Mouse (Mus musculus) heart, adult 9 months (tissue): Measurements from ENCODE around the gene Arxes2.
"Not testable (repeated sequence)": the region's sequence is repeated elsewhere in the genome, so short reads cannot be mapped to it uniquely, and the experiment has no call there.

Source experiments
- DNase-seq, 2 experiments: peaks; one replicate each; pipeline ENCODE4 v3.0.0; 2022; ENCODE audit warnings: low spot score in 2 of 2

Gene Arxes2

DNA sequence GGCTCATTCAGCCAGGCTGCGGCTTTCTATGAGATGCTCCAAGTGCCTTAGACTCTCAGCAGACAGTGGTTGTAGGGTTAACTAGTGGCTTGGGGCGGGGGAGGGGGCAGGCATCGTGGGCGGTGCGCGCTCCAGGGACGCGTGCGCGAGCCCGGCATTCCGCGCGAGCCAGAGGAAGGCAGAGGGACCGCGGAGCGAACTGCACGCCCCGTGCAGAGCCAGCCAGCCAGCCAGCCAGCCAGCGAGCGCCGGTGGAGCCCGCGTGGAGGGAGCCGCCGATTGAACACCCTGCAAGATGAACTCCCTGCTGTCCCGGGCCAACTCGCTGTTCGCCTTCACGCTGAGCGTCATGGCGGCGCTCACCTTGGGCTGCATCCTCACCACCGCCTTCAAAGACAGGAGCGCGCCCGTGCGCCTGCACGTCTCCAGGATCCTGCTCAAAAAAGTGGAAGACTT lies at the start of gene Arxes2:
TSS of gene Arxes2 (plus strand) at position 161 of the 456 bp plus-strand sequence.
- DNase-seq, result not testable (repeated sequence)

DNA sequence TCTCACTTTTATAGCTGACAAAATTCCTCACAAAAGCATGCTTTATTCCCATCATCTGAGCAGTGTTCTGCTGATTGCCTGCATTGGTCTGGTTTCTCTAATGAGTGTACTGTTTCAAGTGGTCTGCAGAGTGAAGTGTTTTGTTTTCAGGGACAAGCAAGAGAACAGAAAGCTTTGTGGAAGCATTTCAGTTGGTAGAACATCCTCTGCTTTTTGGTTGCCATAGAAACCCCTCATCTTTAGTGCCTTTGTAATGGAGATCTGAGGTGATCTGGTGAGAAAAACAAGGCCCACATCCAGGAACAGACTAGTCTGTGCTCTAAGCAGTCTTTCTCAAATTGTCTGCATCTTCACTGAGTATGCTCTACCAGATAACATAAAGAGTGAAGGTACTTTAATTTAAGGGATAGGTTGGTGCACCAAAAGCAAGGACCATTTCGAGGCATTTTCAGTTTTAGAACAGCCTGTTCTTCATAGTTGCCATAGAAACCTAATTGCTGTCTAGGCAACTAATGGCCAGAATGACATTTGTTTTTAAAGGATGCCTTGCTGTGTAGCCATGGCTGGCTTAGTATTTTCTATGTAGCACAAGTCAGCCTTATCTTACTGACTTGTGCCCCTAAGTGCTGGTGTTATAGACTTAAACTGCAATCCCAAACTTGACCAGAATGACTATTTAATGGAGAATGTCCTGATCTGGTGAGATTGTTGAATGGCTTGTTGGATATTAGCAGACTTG lies 44.8 kb upstream of the Arxes2 start:
- DNase-seq, result no peak

DNA sequence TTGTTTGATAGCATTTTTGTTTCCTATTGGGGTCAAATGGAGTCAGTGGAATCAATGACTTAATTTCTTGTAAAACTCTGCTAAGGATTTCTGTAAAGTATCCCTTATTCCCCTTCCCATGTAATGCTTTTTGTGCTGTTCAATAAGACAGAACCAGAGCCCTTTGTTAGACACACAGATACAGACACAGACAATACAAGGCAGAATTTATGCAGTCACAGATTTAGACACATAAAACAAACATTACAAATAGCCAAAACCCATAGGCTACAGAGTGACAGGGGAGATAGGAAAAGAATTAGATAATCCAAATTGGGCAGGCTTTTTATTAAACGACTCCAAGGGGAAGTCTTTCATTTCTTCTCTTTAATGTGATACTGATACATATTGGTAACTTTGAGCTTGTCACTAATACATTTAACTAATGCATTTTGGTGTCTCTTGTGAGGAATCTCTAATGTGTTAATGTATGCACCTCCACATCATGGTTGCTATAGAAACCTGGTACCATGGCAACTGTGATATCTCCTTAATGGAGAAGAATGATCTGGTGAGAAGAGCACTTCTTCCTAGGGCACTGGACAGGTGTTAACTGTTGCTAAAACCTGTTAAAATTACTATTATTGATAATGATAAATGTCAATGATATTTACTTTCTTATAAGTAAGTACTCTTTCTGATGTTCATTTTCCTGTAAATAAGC lies 36.5 kb upstream of the Arxes2 start:
- no peak for DNase-seq

DNA sequence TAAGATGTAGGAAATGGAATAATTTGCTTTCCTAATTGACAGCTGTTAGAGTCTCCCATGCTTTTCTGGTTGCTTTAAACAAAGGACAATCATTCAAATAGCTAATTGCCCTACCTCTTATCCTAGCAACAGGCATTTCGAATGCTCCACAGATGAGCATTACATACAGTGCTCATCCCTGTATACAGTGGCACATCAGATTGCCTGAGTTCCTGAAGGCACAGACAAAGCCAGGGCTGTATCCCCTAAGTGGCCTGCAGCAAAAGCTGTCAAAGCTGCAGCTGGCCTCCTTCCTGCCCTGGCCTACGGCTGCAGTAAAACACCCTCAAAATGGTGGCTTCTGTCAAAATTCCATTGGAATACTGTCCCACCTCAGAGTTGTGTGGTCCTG lies 35.9 kb upstream of the Arxes2 start:
- no peak for DNase-seq

DNA sequence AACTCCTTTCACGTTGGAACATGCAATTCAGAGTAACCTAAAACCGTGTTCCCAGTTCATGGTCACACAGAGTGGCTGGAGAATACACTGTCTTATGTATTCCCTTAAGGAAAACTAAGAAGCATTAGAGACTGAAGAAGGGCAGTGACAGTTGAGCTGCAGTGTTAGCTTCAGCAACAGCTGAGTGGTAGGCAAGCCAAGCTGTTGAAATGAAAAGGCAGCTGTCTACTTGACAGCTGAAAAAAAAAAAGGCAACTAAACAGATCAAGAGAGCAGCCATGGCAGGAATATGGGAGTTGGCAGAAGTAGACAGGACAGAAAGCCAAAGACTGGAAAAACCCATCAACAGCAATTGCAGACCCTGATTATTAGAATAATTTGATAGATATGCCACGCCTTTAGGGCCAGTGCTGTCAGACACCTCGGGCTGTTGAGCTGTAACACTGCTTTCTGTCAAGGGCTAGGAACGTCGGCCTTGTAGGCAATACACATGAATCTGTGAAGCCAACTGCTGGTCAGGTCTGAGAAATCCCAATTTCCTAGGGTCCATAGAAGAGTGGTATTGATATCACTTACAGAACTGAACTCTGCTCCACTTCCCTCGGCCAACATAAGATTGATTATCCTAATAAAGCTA lies 34.9 kb upstream of the Arxes2 start:
- peak; percentile 3 to 35 for DNase-seq

DNA sequence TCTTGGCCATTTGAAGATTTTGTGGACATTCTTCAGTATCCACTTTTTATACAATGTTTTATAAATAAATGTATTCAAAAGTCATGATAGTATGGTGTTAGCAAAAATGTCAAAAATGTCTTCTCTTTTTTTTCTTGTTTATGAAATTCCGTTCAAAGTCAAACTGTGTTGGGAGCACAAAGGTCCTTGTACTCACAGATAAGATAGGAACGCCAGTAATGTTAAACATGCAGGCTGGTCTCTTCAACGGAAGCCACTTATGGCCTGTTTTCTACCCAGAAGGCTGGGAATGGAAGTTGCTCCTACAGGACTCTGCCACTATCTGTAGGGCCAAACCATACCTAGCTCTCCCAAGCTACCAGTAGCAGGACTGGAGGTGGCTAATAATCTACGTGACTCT lies 34.1 kb upstream of the Arxes2 start:
- DNase-seq, result no peak

DNA sequence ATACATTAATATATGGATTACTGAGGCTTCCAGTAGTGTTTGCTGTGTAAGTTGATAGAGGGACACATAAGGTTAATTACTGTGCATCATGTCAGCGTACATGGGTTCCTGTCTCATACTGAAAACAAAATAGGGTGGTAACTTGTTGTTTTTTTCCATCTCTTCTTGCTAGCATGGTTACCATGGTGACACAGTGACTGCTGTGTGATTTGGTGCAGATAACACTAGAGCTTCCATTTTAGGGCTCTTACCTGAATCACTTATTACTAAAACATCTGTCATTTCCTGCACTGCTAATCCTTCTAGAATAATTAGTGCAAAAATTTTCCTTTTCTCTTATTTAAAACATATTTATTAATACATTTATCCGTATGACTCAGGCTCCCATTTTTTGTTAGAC lies 31.3 kb upstream of the Arxes2 start:
- no peak for DNase-seq

DNA sequence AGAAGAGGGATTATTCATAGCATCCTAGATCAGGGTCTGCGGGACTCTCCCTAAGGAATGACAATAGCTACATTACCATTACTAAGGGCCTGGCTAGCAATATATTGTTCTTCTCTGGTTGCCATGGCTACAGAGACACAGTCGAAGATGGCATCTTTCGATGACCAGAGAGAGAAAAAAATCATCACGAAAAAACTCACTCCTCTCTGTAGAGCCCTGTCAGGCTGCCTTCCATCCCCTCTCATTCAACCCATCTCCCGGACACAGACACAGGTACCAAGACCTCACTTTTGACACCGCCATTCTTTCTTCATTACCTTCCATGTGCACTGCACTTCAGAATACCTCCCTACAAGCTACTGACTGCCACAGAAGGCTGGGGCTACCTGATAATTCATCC lies 30.5 kb upstream of the Arxes2 start:
- no peak for DNase-seq

DNA sequence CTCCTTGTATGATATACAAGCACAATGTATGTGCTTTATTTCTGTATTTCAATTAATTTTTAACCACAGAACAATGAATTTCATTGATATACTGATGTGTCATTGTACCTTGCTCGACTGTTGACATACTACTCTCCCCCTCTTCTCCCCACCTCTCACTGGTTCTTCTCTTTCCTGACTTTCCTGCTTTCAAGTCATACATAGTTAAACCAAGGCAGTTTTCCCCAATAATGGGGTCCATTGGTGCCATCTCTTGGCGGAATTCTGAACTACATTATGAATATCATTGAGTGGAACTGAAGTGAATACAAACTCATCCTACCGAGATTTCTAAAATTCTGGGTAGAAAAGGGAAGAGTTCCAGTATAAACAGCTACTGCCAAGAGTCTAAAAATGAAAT lies 30.0 kb upstream of the Arxes2 start:
- DNase-seq, result no peak

DNA sequence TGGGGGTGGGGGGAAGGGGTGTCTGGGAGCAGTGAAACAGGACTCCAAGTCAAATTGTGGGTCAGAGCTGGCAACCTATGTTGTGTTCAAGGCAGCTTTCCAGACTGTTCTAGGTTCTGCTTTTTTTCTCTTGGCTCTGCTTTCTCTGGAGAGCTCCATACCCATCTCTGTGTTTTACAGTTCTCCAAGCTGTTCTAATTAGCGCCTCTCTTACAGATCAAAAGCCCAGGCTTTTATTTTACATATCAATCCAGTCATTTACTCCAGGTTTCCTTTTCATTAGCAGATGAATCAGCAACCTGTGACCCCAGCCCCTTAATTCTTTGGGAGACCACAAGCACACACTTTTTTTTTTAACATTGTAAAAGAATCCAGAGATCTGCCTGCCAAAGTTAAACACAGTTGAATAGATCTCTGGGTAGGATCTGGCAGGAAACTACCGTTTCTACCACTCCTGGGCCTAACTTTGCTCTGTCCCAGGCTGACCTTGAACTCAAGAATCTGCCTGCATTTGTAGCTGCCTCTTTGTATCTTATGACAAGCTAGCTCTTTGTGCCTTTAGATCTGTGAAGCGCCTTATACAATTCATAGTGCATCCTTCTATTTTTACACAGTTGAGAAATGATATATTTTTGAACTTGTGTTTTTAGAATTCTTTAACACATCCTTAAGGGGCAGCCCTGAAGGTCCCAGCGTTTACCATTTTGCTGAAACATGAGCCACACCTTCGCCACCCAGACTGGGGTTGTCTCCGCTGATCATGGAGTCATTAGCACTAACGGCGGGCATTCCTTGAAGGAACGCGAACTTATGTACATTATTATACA lies 19.8 kb upstream of the Arxes2 start:
- DNase-seq, result no peak

DNA sequence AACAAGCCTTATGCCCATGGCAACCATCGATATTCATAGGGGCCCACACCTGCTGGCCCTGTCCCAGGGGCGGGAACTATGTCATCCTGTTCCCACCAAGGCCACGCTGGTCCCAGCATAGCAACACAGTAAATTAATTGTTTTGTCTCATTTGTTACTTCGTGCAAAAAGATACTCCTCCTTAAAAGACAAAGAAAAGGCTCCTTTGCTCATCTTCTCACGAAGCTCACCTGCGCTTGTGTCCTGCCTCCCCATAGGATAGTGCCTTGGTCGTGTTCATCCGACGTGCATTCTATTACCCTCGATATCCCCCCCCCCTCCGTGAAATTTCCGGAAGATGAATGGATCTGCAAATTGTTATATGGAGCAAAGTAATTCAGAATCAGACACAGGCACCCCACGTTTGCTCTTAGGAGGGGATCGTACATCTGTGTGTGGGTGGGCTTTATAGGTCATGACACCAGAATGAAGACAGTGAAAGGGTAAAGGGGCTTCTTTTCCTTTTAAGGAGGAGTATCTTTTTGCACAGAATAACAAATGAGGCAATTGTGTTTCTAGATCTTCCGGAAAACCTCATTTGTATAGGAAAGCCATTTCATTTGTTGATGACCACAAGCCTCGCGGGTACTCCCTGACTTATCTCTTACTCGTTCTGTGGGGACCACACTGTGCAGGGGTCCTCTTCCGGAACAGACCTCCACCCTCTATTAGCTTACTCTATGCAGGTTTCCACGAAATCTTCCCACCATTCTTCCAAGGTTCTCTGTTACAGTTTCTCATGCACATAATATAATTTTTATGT lies 19.0 kb upstream of the Arxes2 start:
- DNase-seq, result no peak

DNA sequence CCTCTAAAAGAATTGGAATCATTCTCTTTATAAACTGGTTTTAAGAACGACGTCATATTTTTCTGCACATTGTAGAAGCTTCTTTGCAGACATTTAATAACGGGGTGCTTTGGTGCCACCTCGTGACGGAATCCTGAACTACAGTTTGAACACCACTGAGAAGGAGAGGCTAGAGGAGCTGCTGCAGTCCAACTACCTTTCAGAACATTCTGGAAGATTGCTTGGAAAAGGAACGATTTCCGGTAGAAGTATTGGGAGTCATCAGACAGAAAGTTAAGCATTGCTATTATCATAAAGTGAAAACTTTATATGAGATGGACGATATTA lies 18.4 kb upstream of the Arxes2 start:
- peak; percentile 3 to 55 for DNase-seq

DNA sequence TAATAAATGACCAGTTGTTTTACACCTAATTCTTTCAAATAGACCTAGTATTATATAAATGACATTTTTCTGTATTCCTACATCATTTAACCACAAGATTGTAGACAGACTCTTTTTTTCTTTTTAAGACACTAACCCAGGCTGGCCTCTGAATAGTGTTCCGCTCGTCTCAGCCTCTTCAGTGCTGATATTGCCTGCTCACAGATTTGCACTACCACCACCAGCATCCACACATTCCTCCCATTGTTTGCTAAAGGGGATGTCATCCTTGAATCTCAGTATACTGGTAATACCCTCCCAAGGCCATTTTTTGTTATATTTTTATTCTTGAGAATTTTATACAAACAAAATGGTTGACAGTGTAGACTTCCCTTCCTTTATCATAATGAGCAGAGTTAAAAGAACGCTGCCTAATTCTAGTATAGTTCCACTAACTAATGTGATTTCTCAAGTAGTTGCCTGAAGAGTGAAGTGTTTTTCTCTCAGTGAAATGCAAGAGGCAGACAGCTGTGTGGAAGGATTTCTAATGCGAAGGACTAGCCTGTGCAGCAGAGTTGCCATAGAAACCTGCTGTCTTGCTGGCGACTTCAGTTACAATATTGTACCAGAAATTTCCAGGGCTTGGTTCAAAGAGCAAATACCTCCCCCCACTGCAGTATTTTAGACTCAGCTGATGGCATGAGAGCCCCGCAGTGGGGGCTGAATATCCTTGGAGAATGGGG lies 8.9 kb upstream of the Arxes2 start:
- DNase-seq, result no peak

DNA sequence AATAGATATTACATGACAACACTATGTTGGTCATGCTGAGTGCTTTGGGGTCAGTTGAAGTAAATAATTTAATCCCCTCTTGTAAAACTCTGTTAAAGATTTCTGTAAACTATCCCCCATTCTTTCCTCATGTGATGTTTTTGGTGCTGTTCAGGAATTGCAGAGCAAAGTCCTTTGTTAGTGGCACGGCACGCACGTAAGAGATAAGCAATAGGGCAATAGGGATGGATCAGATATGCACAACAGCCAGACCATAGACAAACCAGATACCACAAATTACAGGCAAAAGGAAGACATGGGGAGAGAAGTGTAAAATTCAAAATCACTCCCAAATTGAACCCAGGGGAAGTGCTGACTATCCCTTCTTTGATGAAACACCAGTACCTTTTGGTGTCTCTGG lies 7.4 kb upstream of the Arxes2 start:
- DNase-seq, result no peak

DNA sequence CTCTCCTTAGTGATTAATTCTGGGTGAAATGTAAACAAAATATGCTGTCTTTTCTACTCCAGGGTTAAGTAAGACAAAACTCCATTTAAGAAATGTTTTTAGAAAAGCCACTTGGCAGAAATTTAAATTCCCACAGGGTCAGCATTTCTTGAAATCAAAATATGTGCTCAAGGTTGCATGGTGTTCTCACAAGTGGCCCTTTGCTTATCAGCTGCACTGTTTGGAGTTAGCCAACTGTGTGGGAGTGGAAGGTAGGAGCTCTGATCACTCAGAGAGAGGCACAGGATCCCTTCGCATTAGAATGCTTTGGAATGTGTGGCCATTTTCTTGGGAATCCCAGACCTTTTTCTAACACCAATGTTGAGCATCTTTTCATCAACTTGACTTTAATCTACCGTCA lies 3.0 kb upstream of the Arxes2 start:
- no peak for DNase-seq

DNA sequence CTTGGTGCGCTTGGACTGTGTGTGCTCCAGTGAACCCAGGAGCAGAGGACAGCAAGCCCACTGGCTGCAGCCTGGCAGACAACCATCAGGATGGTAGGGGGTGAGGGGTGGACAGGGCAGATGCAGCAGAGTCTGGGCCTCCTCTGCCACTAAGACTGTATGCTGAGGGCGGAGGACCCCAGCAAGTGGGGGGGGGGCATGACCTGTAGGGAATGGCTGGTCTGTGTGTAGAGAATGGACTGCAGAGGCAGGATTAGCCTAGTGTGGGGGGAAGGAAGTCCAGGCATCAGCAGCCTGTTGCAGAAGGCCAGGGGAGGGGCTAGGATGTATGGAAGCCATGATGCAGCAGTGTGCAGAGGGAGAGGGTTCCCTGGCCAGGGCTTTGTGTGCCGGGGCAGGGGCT lies 431 bp upstream of the Arxes2 start:
- not testable (repeated sequence) for DNase-seq

DNA sequence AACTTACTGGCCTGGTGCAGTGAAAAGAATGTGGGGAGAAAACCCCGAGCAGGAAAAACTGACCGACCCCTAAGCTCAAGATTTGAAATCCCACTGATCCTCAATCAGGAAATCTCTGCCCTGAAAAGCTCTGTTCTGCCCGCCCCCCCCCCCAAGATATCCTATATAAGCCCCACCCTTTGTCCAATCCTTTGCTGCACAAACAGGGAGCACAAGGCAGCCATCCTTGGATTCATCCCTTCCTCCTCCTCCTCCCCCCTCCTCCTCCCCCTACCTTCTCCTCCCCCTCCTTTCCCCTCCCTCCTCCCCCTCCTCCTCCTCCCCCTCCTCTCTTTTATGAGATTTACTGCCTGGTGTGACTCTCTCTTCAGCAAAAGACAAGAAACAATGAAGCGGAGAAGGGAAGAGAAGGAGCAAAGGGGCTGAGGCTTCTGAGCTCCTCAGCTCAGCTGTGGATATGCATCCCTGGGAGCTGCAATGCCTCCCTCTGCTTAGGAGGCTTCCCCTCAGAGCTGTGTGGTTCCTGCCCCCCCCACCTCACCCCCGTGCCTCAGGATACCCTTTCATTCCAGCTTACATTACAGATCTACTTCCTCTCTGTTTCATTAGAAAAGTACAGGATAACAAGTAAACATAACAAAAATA lies 13.7 kb downstream of the Arxes2 start:
- no peak for DNase-seq

DNA sequence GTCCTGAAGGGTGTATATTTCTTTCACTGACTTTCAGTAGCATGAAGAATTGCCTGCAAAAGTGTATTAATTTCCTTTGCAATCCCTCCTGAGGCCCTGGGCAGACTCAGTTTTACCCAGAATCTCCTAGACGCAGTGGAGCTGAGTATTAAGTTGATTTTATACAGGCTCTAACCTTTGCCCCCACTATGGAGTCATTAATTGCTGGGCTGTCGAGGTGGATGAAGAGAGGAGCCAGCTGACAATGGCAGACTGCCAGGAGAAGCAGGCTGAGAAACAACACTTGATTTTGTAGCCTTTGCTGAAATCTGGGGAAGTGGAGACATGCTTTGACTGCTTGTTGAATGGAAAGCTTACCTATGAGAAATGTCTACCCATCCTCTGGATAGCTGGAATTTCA lies 20.8 kb downstream of the Arxes2 start:
- no peak for DNase-seq

DNA sequence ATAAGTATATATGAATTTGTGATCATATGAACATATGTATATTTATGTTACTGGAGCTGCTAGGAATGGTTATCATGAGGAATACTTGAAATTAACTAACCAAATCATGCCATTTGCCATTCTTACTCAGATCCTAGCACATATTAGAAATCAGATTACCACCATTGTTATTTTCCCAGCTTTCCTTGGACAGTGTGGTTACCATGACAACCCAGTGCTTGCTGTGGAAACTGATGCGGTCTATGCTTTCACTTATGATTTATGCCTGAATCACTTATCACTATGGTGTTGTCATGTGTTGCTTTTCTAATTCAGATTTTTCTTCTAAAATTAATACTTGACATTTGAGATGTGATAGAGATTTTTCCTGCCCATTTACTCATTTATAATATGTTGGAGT lies 36.7 kb downstream of the Arxes2 start:
- no peak for DNase-seq
